Mouse (Mus musculus) heart, embryonic 10.5 days (tissue): ENCODE data around the gene Calhm1. TPM values are rescaled to one million over a fixed set of nuclear protein-coding genes. Genes with fewer than 3 reads are reported as not detected.

Source experiments
- DNase-seq: peaks from one replicate; pipeline ENCODE4 v3.0.0-alpha.2; 2017; ENCODE audit warnings: low spot score
- H3K27ac ChIP-seq: fragments of 300-500 bp; sonication (generic); 2 replicates; pipeline ENCODE4 v1.5.1; 2016; ENCODE audit warnings: mild to moderate bottlenecking
- H3K27me3 ChIP-seq: fragments of 300-500 bp; sonication (generic); 2 replicates; pipeline ENCODE4 v1.6.1; 2016; ENCODE audit warnings: mild to moderate bottlenecking; ENCODE audit not compliant: poor library complexity, insufficient read depth, severe bottlenecking
- H3K36me3 ChIP-seq: fragments of 300-500 bp; sonication (generic); 2 replicates; pipeline ENCODE4 v1.6.1; 2016; ENCODE audit warnings: mild to moderate bottlenecking, moderate library complexity
- H3K4me1 ChIP-seq: fragments of 300-500 bp; sonication (generic); 2 replicates; pipeline ENCODE4 v1.6.1; 2016; ENCODE audit warnings: mild to moderate bottlenecking
- H3K4me3 ChIP-seq: fragments of 300-500 bp; sonication (generic); 2 replicates; pipeline ENCODE4 v1.5.1; 2016; ENCODE audit warnings: mild to moderate bottlenecking, moderate library complexity
- H3K9me3 ChIP-seq: fragments of 300-500 bp; sonication (generic); 2 replicates; pipeline ENCODE4 v1.6.1; 2016; ENCODE audit warnings: mild to moderate bottlenecking, moderate library complexity
- WGBS: fragments of 180-500 bp; shearing (Covaris S2); methylation state at CpG from one replicate; pipeline ENCODE4 v1.1.7; 2016; 5-methylcytosine and 5-hydroxymethylcytosine counted together
- polyA plus RNA-seq: library from polyadenylated mRNA; unstranded; fragments of >200 nt; fragmentation: Nextera tagmentation; extraction: Ambion mirVana; gene quantifications from 2 replicates; pipeline ENCODE4 v1.2.1, GENCODE M21; 2016

Gene Calhm1
- polyA plus RNA-seq, 1 experiment from 2014 or later = not detected

- Histone ChIP-seq H3K36me3 (peaks cover 82% of the 10 kb centered on the region), H3K4me3 (no peak overlapping the region), H3K4me1 (no peaks in the 10 kb centered on the region), H3K27me3 (no peaks in the 10 kb centered on the region), H3K9me3 (no peaks in the 10 kb centered on the region), H3K27ac (no peak overlapping the region)
- DNase-seq = no peak
- 84% methylated on average over 2 of the region's 2 CpGs for WGBS
Measured at GRCm38 (mm10) chr19:47118634-47119033, 25.4 kb downstream of the Calhm1 start.

GRCm38 (mm10) chr19:47104641-47105271 lies 39.3 kb downstream of the Calhm1 start:
- no peak overlapping the region for H3K27ac ChIP-seq
- no peak overlapping the region for H3K4me3 ChIP-seq
- no peak for DNase-seq
- H3K9me3 ChIP-seq = no peaks in the 10 kb centered on the region
- no peaks in the 10 kb centered on the region for H3K27me3 ChIP-seq
- no peaks in the 10 kb centered on the region for H3K4me1 ChIP-seq
- 88% methylated on average over 9 of the region's 9 CpGs for WGBS
- peaks cover 100% of the 10 kb centered on the region for H3K36me3 ChIP-seq

DNA sequence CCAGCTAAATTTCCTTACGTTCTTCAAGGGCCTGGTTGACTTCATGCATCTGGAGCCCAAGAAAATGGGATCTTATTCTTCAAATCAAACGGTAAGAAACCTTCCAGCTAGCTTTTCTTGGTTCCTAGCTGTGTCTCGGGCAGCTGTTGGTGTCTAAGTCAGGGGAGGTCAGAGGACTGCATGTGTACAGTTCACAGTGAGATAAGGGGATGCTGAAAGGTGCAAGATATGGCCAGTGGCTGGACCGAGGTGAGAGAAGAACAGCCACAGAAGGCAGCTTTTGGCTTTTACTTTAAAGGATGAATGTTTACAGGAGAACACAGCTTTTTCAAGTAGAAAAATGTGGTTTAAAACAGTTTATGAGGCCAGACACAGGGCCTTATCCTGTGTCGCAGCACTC lies 43.0 kb downstream of the Calhm1 start:
- H3K27ac ChIP-seq = no peak overlapping the region
- H3K27me3 ChIP-seq = no peaks in the 10 kb centered on the region
- DNase-seq = no peak
- WGBS = 75% methylated on average over 5 of the region's 5 CpGs
- peaks cover 100% of the 10 kb centered on the region for H3K36me3 ChIP-seq
- H3K4me1 ChIP-seq = no peaks in the 10 kb centered on the region
- H3K4me3 ChIP-seq = no peak overlapping the region
- H3K9me3 ChIP-seq = no peaks in the 10 kb centered on the region

Other genes with a start within 250 kb of the Calhm1 start
- 0.15 and 0.60 TPM in 2 replicates for gene Ina, start 129.6 kb downstream of the Calhm1 start, polyA plus RNA-seq
- 71.8 and 86.3 TPM in 2 replicates for gene Nt5c2, start 129.1 kb downstream of the Calhm1 start, polyA plus RNA-seq
- gene Pcgf6, start 93.3 kb downstream of the Calhm1 start, polyA plus RNA-seq = 14.4 and 21.5 TPM in 2 replicates
- gene Taf5, start 76.5 kb downstream of the Calhm1 start, polyA plus RNA-seq = 3.9 and 7.3 TPM in 2 replicates
- 1,489 and 2,027 TPM in 2 replicates for gene Usmg5, start 53.6 kb downstream of the Calhm1 start, polyA plus RNA-seq
- 9.1 and 10.2 TPM in 2 replicates for gene Pdcd11, start 53.5 kb downstream of the Calhm1 start, polyA plus RNA-seq
- gene Calhm2, start 6.0 kb downstream of the Calhm1 start, polyA plus RNA-seq = 3.8 and 5.5 TPM in 2 replicates
- not detected in 2 replicates for gene Calhm3, start 13.5 kb upstream of the Calhm1 start, polyA plus RNA-seq
- gene Neurl1a, start 34.6 kb upstream of the Calhm1 start, polyA plus RNA-seq = 3.4 and 5.1 TPM in 2 replicates